Mouse (Mus musculus): ENCODE measurements at regions not wholly inside any gene's neighbourhood (a gene's known extent, or its start where the extent isn't known, plus 50 kb on each side); places are given as distances from the start of the nearest gene placed in this dataset.
A peak's percentile ranks its signal among the peaks of the same experiment; 100 is the strongest.

- H3K27ac ChIP-seq = no peak overlapping the region
- no peak overlapping the region for H3K4me3 ChIP-seq
- H3K27me3 ChIP-seq (ENCODE audit: insufficient read depth, poor library complexity, severe bottlenecking) = no peaks in the 10 kb centered on the region
- H3K9me3 ChIP-seq = no peaks in the 10 kb centered on the region
- WGBS = 64% methylated on average over 7 of the region's 7 CpGs
- peak; percentile 10 for DNase-seq (ENCODE audit: low spot score)
- no peaks in the 10 kb centered on the region for H3K36me3 ChIP-seq
- no peaks in the 10 kb centered on the region for H3K4me1 ChIP-seq (replicated peaks)
These were observed 646.9 kb downstream of the Galc start for GRCm38 (mm10) chr12:97612373-97612772.

All from hindbrain, embryonic 10.5 days (tissue).